Mouse (Mus musculus) gastrocnemius, adult 2 months (tissue): ENCODE measurements at regions not wholly inside any gene's neighbourhood (a gene's known extent, or its start where the extent isn't known, plus 50 kb on each side); places are given as distances from the start of the nearest gene placed in this dataset.

Experiments used
- DNase-seq: peaks from one replicate; pipeline ENCODE4 v3.0.0; 2022
- H3K27ac ChIP-seq: fragments of 200-600 bp; 2 replicates; pipeline ENCODE4 v1.8.1; 2022; ENCODE audit warnings: mild to moderate bottlenecking
- H3K4me3 ChIP-seq: fragments of 200-600 bp; 2 replicates; pipeline ENCODE4 v1.8.1; 2022; ENCODE audit warnings: mild to moderate bottlenecking, moderate library complexity
- CTCF ChIP-seq: fragments of 200-600 bp; IDR thresholded peaks from 2 replicates; pipeline ENCODE4 v1.8.1; 2022; ENCODE audit warnings: antibody characterized with exemption, mild to moderate bottlenecking, moderate library complexity
- intact Hi-C: fragments of 180-260 bp; cut with DNase I; formaldehyde crosslinking; loops from one replicate; pipeline ENCODE4 v1.15.1; 2025

DNA sequence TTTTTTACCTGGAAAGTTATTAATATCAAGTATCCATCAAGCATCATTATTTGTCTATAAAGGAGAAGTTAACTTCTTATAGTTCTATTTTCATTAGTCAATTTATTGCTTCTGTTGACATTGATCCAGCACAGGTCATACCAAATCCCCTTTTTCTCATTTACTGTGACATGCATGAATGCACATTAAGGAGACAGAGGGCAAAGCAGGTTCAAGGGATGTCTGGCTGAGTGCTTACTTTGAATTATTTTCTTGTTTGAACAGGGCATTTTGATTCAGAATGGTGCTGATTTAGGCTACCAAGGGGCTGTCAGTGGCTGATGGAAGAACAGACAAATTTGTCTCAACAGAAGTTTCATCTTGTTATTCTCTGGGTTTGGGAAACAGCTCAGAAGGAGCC lies 357.7 kb upstream of the Slc5a7 start:
- intact Hi-C loops = no loop called here
- Histone ChIP-seq H3K27ac (no peak overlapping the region), H3K4me3 (no peak overlapping the region)
- no peak for TF ChIP-seq CTCF
- DNase-seq = no peak
